Mouse (Mus musculus): ENCODE results near the gene Hoxc10. TPM values are rescaled to one million over a fixed set of nuclear protein-coding genes. Genes with fewer than 3 reads are reported as not detected.

Hoxc10 gene
- polyA plus RNA-seq, 1 experiment, result 16.4 TPM

GRCm38 (mm10) chr15:102998608-102999182, 32.1 kb downstream of the Hoxc10 start:
- TF ChIP-seq CTCF (conservative IDR thresholded peaks at IDR 0.05; ENCODE audit: insufficient read depth, insufficient read length, low read depth, low read length), result no peak
- TF ChIP-seq POLR2A (IDR thresholded peaks at IDR 0.05; ENCODE audit: low read depth, low read length), result no peak
- 2% methylated on average over 19 of the region's 19 CpGs for WGBS
- H3K27me3 ChIP-seq (replicated peaks; ENCODE audit: control insufficient read depth, insufficient read depth, low read length), result no peaks in the 10 kb centered on the region
- H3K4me3 ChIP-seq (ENCODE audit: insufficient read depth, low read depth, low read length), result peak overlapping the region; percentile 78
- H3K4me1 ChIP-seq (ENCODE audit: control insufficient read depth, insufficient read depth, low read length), result peaks cover 18% of the 10 kb centered on the region
- no peaks in the 10 kb centered on the region for H3K36me3 ChIP-seq (ENCODE audit: control insufficient read depth, insufficient read depth, low read length)
- peak overlapping the region; percentile 95 for H3K27ac ChIP-seq (ENCODE audit: insufficient read depth, low read depth, low read length)
- peak; percentile 41 for DNase-seq

- DNase-seq, result peak; percentile 94
- H3K27me3 ChIP-seq (replicated peaks; ENCODE audit: control insufficient read depth, insufficient read depth, low read length), result no peaks in the 10 kb centered on the region
- H3K4me1 ChIP-seq (ENCODE audit: control insufficient read depth, insufficient read depth, low read length), result peaks cover 18% of the 10 kb centered on the region
- no peak for TF ChIP-seq POLR2A (IDR thresholded peaks at IDR 0.05; ENCODE audit: low read depth, low read length)
- no peak for TF ChIP-seq CTCF (conservative IDR thresholded peaks at IDR 0.05; ENCODE audit: insufficient read depth, insufficient read length, low read depth, low read length)
- no peaks in the 10 kb centered on the region for H3K36me3 ChIP-seq (ENCODE audit: control insufficient read depth, insufficient read depth, low read length)
- peak overlapping the region; percentile 78 for H3K4me3 ChIP-seq (ENCODE audit: insufficient read depth, low read depth, low read length)
- WGBS, result 1% methylated on average over 32 of the region's 33 CpGs
- H3K27ac ChIP-seq (ENCODE audit: insufficient read depth, low read depth, low read length), result peak overlapping the region; percentile 95
Measured at GRCm38 (mm10) chr15:102999183-102999831, 32.7 kb downstream of the Hoxc10 start.

GRCm38 (mm10) chr15:102999955-103000354, 33.4 kb downstream of the Hoxc10 start:
- WGBS, result 24% methylated on average over 11 of the region's 11 CpGs
- Histone ChIP-seq H3K4me3 (ENCODE audit: insufficient read depth, low read depth, low read length) (peak overlapping the region; percentile 78), H3K27me3 (replicated peaks; ENCODE audit: control insufficient read depth, insufficient read depth, low read length) (no peaks in the 10 kb centered on the region), H3K36me3 (ENCODE audit: control insufficient read depth, insufficient read depth, low read length) (no peaks in the 10 kb centered on the region), H3K4me1 (ENCODE audit: control insufficient read depth, insufficient read depth, low read length) (peaks cover 18% of the 10 kb centered on the region), H3K27ac (ENCODE audit: insufficient read depth, low read depth, low read length) (peak overlapping the region; percentile 89)
- peak; percentile 42 for DNase-seq
- TF ChIP-seq CTCF (conservative IDR thresholded peaks at IDR 0.05; ENCODE audit: insufficient read depth, insufficient read length, low read depth, low read length) (no peak), POLR2A (IDR thresholded peaks at IDR 0.05; ENCODE audit: low read depth, low read length) (no peak)

- Histone ChIP-seq H3K27ac (ENCODE audit: insufficient read depth, low read depth, low read length) (peak overlapping the region; percentile 81), H3K4me3 (ENCODE audit: insufficient read depth, low read depth, low read length) (peak overlapping the region; percentile 78), H3K27me3 (replicated peaks; ENCODE audit: control insufficient read depth, insufficient read depth, low read length) (no peaks in the 10 kb centered on the region), H3K4me1 (ENCODE audit: control insufficient read depth, insufficient read depth, low read length) (peaks cover 21% of the 10 kb centered on the region), H3K36me3 (ENCODE audit: control insufficient read depth, insufficient read depth, low read length) (no peaks in the 10 kb centered on the region)
- TF ChIP-seq POLR2A (IDR thresholded peaks at IDR 0.05; ENCODE audit: low read depth, low read length), result no peak
- no peak for TF ChIP-seq CTCF (conservative IDR thresholded peaks at IDR 0.05; ENCODE audit: insufficient read depth, insufficient read length, low read depth, low read length)
- DNase-seq, result peak; percentile 29
- 22% methylated on average over 24 of the region's 24 CpGs for WGBS
Measured at GRCm38 (mm10) chr15:103000501-103000901, 33.9 kb downstream of the Hoxc10 start.

GRCm38 (mm10) chr15:103001370-103001769, 34.8 kb downstream of the Hoxc10 start:
- Histone ChIP-seq H3K27me3 (replicated peaks; ENCODE audit: control insufficient read depth, insufficient read depth, low read length) (no peaks in the 10 kb centered on the region), H3K4me1 (ENCODE audit: control insufficient read depth, insufficient read depth, low read length) (peaks cover 21% of the 10 kb centered on the region), H3K27ac (ENCODE audit: insufficient read depth, low read depth, low read length) (peak overlapping the region; percentile 81), H3K36me3 (ENCODE audit: control insufficient read depth, insufficient read depth, low read length) (no peaks in the 10 kb centered on the region), H3K4me3 (ENCODE audit: insufficient read depth, low read depth, low read length) (peak overlapping the region; percentile 78)
- WGBS, result 60% methylated on average over 2 of the region's 2 CpGs
- DNase-seq, result peak; percentile 16
- TF ChIP-seq CTCF (conservative IDR thresholded peaks at IDR 0.05; ENCODE audit: insufficient read depth, insufficient read length, low read depth, low read length), result no peak
- no peak for TF ChIP-seq POLR2A (IDR thresholded peaks at IDR 0.05; ENCODE audit: low read depth, low read length)

- DNase-seq, result peak; percentile 53
- H3K4me1 ChIP-seq (ENCODE audit: control insufficient read depth, insufficient read depth, low read length), result peaks cover 21% of the 10 kb centered on the region
- 32% methylated on average over 4 of the region's 4 CpGs for WGBS
- H3K27me3 ChIP-seq (replicated peaks; ENCODE audit: control insufficient read depth, insufficient read depth, low read length), result no peaks in the 10 kb centered on the region
- no peak overlapping the region for H3K4me3 ChIP-seq (ENCODE audit: insufficient read depth, low read depth, low read length)
- H3K27ac ChIP-seq (ENCODE audit: insufficient read depth, low read depth, low read length), result peak overlapping the region; percentile 60; the same call in 1 of the 2 replicates
- no peaks in the 10 kb centered on the region for H3K36me3 ChIP-seq (ENCODE audit: control insufficient read depth, insufficient read depth, low read length)
- no peak for TF ChIP-seq POLR2A (IDR thresholded peaks at IDR 0.05; ENCODE audit: low read depth, low read length)
- no peak for TF ChIP-seq CTCF (conservative IDR thresholded peaks at IDR 0.05; ENCODE audit: insufficient read depth, insufficient read length, low read depth, low read length)
Measured at GRCm38 (mm10) chr15:103002156-103002555, 35.6 kb downstream of the Hoxc10 start.

GRCm38 (mm10) chr15:103002821-103003448, 36.3 kb downstream of the Hoxc10 start:
- DNase-seq, result no peak
- TF ChIP-seq POLR2A (IDR thresholded peaks at IDR 0.05; ENCODE audit: low read depth, low read length) (no peak), CTCF (conservative IDR thresholded peaks at IDR 0.05; ENCODE audit: insufficient read depth, insufficient read length, low read depth, low read length) (no peak)
- Histone ChIP-seq H3K4me3 (ENCODE audit: insufficient read depth, low read depth, low read length) (no peak overlapping the region; the same call in 1 of the 2 replicates), H3K4me1 (ENCODE audit: control insufficient read depth, insufficient read depth, low read length) (peaks cover 21% of the 10 kb centered on the region), H3K27me3 (replicated peaks; ENCODE audit: control insufficient read depth, insufficient read depth, low read length) (no peaks in the 10 kb centered on the region), H3K27ac (ENCODE audit: insufficient read depth, low read depth, low read length) (peak overlapping the region; percentile 60), H3K36me3 (ENCODE audit: control insufficient read depth, insufficient read depth, low read length) (no peaks in the 10 kb centered on the region)
- 36% methylated on average over 13 of the region's 13 CpGs for WGBS

Measured in kidney, adult 2 months (tissue).